Mouse (Mus musculus) mouse trophoblast stem cell (cell line): Measurements from ENCODE around the gene Spock2.

Experiments
- in situ Hi-C, 2 experiments: fragments of 300-500 bp; cut with MseI, MboI; formaldehyde crosslinking; loops; 2 replicates in 1 of 2; 3 replicates in 1 of 2; pipeline ENCODE4 v1.15.1; 2025

Spock2 gene

DNA sequence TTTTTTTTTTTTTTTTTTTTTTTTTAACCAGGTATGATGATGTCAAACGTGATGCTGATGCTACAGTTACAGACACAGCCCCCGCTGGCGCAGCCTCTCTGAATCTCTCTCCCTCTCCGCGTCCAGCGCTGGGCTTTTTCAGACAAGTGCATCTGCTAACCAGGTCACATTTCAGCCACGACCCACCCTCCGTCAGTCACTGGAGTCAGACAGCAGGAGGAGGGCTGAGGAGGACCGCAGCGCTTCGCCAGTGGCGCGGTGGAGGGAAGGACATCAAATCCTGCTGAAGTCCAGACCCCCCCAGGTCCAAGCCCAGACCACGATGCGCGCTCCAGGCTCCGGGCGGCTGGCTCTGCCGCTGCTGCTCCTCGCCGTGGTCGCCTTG, at the start of gene Spock2:
Spock2 (plus strand) TSS at position 74 of the 385 bp plus-strand sequence.
- in situ Hi-C loops = no loop called here

DNA sequence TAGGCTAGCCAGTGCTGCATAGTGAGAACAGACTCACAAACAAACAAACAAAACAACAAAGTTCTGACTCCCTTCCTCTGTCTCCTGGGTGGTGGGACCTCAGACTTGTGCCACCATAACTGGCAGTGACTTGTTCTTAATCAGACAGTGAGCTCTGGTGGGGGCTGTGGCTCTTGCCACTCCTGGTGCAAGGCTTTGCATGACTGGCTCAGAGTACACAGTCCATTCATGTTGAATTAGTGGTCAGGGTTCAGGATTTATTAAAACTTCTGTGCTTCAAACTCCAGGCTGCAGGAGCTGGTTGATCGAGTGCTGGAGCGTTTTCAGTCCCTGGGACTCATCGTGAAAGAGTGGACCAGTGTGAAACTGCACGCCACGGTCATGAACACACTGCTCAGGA, 43.8 kb upstream of the Spock2 start:
- in situ Hi-C loops = no loop called here

DNA sequence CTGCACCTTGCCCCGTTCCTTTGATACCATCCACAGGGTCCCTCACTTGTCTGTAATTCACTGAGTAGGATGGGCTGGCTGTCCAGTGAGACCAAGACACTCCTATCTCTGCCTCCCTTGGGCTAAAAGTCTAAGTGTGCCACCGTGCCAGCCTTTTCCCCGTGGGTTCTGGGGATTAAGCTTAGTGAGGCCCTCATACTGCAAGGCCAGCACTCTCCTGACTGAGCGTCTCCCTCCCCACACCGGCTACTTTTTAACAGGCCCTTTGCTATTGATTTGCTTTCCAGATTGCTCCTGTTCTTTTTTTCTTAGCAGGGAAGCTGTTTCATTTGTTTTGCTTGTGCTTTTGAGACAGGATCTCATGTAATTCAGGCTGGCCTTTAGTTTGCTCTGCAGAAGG, 43.1 kb upstream of the Spock2 start:
- in situ Hi-C loops = no loop called here

DNA sequence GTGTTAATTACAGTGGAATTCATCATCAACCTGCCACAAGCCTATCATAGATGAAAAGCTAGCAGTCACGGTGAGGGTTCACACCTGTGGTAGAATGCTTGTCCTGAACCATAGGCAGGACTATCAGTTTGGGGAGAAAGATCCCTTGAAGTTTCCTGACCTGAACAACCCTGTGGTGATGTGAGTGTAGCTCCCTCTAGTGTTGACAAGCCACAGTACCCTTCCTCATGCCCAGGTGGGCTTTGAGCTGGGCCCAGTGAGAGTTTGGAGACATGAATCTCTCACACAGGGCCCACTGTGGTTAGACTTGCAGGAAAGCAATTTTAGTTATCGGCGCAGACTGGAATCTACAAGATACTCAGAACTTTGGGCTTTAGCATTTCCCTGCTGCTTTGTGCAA, 39.5 kb upstream of the Spock2 start:
- in situ Hi-C loops = no loop called here

DNA sequence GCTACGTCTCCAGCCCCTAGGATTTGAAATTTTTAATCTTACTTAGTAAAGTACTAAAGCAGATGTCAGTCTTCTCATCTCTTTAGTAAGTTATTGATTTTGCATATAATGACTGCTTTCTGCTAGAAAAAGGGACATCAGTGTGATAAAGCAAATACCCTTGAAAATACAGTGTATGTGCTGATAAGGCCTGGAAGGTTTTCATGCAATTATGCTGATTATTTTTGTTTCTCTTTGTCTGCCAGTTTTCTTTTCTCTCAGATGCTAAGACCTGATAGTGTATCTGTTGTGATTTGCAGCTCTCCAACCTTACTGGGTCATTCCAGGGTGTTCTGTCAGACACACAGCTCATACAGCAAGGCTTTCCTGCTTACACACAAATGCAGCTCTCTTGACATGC, 30.9 kb upstream of the Spock2 start:
- in situ Hi-C loops = no loop called here

DNA sequence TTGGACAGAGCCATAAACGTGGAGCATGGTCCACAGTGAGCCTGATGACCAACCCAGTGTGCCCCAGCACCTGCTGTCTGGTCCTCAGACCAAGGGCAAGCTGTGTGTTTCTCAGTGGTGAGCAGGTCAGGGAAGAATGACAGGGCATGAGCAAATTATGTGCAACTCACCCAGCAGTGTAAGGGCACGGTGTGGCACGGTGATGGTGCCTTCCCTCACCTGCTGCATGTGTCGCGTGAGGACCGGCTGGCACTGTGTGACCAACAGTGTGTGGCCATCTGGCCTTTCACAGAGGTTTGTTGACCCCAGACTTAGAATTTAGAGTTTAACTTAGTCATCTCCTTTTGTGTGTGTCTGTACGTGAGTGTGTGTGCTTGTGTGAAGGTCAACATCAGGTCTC, 28.8 kb upstream of the Spock2 start:
- in situ Hi-C loops = no loop called here

DNA sequence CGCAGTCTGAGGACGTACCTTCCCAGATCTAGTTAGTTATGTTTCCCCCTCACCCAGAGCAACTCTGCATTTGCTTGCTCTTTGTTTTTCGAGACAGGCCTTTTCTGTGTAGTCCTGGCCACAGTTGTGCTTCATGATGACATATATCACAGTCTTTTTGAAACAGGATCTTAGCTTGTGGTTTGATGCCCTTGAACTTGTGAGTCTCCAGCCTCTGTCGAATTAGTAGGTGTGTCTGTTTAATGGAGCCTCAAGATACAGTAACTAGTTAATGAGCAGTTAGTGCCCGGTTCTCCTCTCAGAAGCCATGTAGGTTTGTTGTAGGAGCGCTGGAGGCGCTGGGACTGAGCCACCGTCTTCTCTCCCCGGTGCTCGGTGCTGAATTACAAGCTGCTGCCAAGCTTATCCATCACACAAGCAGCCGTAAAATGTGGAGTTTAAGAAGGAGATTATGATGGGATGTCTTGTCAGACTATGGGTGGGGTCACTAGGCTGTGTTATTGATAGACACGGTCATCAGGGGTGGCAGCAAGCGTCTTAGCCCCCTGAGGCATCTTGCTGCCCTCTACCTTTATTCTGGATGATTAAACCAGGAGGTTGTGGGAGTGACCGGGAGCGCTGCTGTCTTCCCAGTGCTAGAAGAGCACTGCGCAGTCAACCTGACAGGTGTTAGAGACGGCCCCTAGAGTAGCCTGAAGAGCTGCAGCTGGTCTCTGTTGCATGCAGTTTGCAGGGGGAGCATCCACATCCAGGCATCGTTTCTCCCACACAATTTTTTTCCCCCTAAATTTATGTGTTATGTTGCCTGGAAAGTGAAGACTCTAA, 28.1 kb upstream of the Spock2 start:
- in situ Hi-C loops = no loop called here

DNA sequence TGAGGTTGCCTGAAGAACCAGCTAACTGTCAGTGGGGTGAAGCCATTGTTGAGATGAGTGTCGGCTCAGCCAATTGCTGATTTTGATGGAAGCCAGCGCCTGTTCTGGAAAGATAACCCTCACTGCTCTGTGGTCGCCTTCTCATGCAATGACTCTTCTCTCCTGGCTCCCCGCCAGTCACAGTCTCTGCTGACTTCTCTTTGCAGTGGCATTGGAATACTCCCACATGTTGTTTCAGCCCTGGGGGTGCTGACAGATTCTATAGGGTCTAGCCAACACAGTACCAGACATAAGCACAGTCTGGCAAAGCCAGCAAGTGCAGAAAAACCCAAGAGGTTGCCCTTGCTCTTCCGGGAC, 27.5 kb upstream of the Spock2 start:
- in situ Hi-C loops = no loop called here

DNA sequence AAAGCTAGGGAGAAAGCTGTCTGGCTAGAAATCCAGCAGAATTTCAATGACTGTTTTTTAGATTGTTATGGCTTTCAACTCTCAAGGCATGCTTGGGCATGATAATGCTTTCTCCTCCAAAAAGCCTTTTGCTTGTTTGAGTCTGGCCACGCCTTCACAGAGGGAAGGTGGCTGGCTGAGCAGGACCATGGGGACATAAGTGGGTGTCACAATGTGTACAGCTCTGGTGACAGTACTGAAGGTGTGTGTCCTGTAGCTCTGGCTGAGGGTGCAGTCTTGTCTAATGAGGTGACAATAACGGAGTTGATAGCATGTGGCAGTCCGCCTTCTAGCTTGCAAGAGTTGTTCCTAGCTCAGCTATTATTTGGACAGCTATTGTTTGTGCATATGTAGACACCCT, 25.8 kb upstream of the Spock2 start:
- in situ Hi-C loops = no loop called here

DNA sequence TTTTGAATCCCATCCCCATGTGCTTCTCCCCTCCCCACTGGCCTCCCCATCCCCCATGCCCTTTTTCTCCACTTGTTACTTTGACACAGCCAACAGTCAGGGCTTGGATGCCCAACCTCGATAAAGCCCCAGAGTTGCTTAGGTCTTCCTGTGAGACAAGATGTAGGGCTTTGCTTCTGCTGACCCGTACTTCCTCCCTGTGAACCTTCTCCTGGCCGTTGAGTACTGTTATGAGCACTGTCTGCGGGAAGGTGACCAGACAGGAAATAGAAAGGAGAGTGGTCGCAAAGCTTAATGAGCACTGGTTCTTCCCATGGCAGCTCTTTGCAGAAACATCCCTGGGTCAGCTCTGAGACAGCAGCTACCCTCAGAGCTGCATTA, 25.4 kb upstream of the Spock2 start:
- in situ Hi-C loops = no loop called here

DNA sequence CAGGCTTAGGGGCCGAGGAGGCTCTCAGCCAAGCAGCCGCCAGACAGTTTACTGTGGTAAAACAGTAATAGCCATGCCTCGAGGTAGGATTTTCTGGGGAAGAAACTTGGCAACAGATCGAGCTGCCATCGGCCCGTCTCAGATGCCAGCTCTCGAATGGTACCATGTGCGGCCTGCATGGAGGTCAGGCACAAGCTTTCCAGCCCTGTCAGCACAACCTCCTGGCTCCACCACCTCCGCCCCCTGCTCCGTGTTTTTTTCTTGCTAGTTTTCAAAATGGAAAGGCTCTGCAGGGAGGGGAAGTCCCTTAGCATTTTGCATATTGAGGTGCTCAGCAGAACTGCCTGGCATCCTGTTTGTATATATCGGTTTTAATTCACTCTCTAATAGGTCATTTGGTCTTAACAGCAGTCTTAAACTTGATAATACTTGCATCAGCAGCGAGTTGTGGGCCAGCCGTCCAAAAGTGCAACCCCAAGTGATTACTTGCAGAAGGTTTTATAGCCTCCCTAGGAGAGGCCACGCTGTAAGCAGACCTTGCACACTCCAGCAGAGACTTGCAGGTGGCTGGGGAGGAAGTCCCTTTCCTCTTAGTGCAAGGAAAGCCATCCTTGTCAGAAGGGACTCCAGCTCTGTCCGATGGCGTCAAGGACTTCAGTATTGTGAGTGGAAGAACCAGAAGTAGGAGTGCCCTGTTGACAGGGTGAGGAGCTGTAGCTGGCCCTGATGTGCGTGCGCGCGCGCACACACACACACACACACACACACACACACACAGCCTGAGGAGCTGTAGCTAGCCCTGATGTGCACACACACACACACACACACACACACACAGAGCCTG, 24.8 kb upstream of the Spock2 start:
- in situ Hi-C loops = no loop called here

DNA sequence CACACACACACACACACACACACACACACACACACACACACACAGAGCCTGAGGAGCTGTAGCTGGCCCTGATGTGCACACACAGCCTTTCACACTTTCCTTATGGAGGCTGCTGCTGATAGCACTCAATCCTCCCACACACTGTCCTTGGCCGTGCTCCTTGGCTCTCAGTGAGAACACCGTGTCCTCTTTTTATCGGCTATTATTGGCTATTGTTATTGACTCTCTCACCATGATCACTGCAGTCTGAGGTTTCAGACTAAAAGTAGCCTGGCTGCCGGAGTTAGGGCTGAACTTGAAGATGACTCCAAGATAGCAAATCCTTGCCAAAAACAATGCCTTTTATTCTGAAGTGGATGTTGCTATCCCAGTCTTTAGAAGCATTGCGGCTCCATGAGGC, 24.1 kb upstream of the Spock2 start:
- in situ Hi-C loops = no loop called here

DNA sequence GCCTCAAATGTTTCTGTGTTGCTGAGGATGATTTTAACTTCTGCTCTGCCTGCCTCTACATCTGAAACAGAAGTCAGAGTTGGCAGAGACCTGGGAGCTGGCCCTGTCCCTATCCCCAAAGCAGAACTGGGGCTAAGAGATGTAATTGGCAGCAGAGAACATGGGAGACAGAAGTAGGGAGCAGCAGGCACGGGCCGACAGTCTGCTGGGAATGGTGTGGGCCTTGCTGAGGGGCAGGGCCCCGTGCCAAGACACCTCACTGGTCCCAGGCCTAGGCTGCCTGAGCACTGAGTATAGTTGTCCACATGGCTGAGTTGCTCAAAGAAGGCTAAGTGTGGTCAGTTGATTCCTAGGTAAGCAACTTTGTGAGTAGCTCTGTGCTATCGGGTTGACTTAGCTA, 22.0 kb upstream of the Spock2 start:
- in situ Hi-C loops = no loop called here

DNA sequence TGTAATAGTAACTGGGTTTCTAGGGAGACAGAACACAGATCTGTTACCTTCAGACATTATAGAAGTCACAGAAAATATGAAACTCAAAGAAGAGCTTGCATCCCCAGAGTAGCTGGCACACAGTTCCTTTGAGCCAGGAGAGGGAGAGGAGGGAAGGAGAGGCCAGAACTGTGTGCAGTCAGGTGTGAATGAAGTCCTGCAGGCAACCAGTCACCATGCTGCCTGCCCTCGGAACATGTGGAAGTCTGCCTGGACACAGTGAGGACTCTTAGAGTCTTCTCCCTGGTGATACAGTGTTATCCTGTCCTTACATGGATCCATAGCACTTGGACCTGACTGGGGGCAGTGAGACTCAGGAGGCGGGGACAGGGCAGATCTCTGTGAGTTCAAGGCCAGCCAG, 13.7 kb upstream of the Spock2 start:
- in situ Hi-C loops = no loop called here

DNA sequence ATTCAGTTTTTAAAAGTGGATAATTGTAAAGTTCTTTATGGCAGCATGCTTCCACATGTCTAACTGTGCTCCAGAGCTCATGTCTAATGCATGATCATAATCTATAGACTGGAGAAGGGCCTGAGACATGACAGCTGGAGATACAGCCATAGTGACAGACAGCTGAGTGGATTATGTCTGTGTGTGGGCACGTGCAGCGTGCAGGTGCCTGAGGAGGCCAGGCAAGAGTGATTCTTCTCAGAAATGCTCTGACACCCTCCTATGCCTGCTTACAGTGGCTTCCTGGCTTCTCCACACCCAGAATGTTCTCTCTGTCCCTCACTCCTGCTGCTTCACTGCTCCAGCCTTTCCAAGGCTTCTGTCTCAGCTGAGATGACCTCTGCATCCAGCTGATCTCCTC, 12.3 kb upstream of the Spock2 start:
- in situ Hi-C loops = no loop called here

DNA sequence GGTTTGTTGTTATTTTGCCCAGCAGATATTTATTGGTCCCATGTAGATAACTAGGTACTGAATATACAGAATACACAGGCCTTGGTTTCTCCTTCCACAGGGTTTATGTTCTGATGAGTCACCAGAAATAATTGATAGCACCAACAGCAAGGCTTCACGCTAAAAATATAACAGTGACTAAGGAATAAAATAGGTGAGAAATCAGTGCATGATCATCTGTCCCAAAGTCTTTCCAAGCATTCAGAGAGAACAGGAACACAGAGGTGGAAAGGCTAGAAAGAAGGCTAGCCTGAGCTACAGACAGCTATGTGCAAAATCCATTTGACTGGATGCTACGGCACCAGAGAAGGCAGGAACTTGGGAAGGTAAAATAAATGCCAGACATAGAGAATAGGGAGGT, 10.5 kb upstream of the Spock2 start:
- in situ Hi-C loops = no loop called here

DNA sequence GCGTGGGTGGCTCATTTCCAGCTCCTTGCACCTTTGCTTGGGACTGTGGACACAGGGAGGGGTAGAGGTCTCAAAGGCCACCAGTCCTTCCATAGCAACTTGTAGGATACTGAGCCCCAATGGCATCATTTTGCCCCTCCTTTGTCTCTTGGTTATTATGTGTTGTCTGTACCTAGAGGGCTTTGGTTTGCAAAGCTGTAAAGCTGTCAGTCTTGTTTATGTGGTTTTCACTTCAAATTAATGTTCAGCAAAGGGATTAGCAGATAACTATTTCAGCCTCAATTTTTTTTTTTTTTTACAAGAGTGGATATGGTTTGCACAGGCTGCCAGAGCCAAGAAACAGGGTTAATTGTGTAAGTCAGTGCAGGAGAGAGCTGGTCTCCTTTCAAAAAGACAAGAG, 9.7 kb upstream of the Spock2 start:
- in situ Hi-C loops = no loop called here

DNA sequence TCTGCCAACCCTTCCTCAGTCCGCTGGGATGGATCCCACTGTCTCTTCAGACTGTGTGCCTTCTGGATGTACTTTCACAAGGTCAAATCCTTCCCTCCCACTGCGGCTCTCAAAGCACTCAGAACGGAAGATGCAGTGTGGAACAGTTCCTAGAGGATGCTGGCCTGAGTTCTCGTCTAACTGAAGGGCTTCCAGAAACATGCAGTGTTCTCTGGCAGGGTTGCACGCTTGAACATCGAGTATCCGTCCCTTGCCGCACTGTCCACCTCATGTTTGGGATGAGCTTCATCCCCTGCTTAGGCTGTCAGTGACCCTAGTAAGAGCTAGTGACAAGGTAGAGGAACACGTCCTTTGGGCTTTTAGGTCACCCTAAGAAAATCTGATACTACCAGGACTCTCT, 8.9 kb upstream of the Spock2 start:
- in situ Hi-C loops = no loop called here

DNA sequence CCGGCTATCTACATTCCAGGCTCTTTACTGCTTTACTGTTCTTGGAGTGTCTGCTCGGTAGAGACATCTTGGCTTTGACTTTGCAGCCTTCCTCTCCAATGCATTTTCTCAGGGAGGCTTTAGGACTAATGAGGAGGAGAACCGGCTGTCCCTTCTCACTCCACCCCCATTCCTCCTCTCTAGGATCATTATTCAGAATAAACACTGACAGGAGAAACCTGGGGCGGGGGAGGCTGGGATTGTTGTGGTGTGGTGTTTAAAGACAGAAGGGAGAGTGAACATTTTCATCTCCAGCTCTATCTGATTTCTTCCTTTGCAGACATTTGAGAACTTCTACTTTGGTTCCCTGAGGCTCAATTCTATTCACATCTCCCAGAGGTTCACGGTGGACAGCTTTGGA, 8.2 kb upstream of the Spock2 start:
- in situ Hi-C loops = no loop called here

DNA sequence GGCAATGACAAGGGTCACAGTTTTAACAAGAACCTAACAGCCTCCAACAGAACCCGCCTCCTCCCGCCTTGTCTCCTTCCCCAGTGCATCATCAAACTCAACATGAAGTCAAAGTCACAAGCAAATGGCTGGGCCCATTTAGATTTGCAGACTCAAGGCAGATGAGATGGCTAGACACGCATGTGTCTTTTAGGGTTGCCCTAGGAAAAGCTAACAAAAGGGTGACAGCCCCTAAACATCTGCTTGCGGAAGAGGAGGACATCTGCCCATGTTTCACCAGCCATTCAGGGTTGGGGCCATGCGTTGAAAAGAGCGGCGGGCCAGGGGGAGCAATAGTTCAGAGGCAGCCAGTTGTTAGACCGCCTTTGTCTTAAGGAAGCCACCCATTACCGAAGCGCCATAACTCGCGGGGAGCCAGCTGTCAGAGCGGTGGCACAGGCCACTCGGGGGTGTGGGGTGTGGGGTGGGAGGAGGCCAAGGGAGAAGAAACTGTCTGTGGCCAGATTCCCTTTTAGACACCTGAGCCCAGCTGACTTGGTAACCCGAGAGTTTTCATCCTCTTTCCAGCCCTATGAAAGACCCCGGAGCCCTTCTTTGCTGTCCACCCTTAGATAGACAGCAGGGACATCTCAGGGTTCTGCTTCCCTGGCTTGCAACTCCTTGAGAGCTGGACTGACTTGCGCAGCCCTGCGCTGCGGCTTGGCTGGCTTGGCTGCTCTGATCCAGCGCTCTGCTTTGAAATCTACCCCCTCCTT, 451 bp upstream of the Spock2 start:
- in situ Hi-C loops = no loop called here

DNA sequence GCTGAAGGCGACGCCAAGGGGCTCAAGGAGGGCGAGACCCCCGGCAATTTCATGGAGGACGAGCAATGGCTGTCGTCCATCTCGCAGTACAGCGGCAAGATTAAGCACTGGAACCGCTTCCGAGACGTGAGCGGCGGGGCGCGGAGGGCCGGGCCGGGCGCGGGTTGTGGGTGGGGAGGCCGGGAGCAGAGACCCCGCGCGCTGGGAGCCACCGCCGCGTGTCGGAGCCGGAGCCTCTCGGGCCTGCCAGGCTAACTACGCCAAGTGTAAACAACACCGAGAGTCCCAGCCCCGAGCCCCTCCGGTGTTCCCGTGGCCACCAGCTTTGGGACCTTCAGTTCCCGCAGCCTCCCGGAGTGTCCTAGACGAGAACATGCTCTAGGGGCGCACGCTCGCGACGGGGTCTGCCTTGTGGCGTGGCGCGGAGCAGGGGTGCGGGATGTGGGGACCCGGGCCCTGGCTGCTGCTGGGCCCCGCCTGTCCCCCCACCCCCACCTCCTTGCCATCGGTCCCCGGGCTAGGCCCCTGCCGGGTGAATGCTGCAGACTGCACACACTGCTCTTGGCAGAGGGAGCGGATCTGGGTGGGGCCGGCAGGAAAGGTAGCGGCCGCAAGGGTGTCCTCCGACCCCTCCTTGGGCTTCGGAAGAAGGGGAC, 640 bp downstream of the Spock2 start:
- in situ Hi-C loops = no loop called here

DNA sequence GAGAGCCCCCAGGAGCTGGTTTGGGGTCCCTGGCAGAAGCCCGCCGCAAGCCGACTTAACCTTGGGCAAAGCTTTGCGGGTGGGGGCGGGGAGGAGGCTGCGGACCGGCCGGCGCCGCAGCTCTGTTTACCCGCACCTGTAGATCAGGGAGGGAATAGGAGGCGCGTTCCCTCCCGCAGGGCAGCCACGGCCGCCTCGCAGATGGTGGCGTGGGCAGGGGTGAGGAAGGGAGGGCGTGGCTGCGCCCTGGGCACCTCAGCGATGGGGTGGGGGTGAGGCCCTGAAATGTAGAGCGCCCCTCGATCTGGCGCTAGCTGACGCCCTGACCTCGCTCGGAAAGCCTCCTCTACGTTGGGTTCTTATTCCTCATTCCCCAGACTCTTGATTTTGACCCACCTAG, 1.4 kb downstream of the Spock2 start:
- in situ Hi-C loops = no loop called here
